Mouse (Mus musculus): ENCODE data around the gene Zfp992.
"Not testable (repeated sequence)": the region's sequence is repeated elsewhere in the genome, so short reads cannot be mapped to it uniquely, and the experiment has no call there.

The Zfp992 gene

DNA sequence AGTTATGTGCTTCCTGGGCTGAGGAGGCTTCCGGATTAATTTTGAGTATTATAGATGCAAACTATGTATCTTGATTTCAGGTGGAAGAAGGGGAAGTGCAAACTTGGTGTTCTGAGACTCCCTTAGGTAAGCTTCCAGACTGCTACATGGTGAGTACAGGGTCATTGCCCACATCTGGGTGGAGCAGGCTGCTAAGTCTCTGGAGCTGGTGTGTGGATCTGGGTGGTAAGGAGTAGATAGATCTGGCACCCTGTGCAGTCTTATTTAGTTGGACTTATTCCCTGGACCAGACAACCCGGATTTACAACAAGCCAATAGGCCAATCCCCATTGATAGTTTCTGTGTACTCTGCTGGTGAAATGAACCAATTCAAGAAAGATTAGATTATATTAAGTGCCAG, at the start of gene Zfp992:
TSS of gene Zfp992 (plus strand) at position 74 of the 400 bp plus-strand sequence.
- DNase-seq, result not testable (repeated sequence)

DNA sequence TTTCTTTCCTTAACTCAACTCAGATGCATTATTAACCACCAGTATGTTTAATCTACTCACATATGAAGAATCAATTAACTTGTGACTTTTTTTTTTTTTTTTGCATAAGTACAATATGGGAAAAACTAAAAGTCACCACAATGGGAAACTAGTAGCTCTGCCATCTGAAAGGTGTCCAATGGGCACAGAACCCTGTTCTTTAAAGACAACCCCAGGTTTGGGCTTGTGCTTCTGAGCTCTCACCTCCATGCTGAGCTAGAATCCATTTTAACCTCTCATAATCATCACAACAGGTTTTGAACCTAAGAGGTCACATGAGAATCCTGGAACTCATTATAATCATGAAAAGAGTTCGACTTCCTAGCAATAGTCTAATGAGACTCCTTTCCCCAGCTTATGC, 19.4 kb upstream of the Zfp992 start:
- not testable (repeated sequence) for DNase-seq

DNA sequence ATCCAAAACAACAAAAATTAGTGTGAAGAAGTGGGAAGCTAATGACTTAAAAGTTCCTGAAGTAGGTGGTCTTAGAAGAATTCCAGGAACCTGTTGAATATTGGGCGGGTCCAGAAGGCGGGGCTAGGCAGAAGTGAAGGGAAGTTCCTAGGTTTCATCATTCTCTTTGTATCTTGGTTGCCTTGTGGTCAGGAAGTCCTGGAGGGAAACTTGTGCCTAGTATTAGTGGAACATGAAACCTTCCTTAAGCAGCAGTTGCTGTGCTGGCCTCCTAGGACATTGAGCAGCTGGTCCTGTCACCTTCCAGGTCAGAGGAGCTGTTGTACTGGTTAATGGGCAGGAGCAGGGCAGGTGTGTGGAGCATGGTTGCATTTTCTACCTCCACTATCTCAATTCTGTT, 17.9 kb upstream of the Zfp992 start:
- not testable (repeated sequence) for DNase-seq

DNA sequence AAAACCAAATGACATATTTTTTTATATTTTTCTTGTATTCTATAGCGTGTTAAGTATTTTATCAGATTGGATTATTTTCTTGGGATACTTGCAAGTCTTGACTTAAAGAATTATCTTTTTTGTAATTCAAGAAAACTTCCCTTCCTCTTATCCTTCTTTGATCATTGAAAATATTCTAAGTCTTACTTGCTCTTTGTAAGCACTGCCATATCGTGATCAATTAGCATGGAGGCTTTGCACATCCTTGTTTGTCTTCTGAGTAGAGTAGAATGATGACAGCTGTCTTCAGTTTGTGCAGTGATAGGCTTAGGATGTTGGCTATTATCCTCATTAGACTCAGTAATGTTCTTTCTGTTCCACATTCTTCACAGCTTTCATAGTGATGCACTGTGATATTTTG, 13.3 kb upstream of the Zfp992 start:
- not testable (repeated sequence) for DNase-seq

DNA sequence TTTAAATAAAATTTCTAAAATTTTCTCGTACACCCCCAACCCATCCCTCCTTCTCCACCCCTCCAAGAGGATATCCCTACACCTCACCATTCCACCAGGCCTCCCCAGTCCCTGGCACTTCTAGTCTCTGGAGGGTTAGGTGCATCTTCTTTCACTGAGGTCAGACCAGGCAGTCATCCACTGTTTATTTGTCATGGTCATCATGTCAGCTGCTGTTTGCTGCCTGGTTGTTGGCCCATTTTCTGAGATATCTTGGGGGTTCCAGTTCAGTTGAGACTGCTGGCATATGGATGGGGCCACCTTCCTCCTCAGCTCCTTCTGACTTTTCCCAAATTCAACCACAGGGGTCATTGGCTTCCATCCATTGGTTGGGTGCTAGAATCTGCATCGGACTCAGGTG, 11.6 kb upstream of the Zfp992 start:
- DNase-seq, result not testable (repeated sequence)

DNA sequence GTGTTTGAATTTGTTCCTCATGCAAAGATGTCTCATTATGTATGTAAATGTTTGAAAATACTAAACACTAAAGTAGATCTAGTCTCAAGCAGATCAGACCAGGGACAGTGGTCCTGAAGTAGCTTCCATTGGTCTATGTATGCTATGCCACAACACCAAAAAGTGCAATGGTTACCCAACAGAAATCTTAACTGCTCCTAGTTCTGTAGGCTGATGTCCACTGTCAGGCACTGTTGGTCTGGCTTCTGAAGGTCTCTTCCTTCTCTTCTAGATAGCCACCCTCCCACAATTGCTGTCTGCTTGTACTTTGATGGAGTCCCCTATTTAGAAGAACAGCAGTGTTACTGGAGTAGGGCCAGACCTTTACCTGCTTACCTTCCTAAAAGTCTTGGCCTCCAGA, 4.5 kb upstream of the Zfp992 start:
- not testable (repeated sequence) for DNase-seq

DNA sequence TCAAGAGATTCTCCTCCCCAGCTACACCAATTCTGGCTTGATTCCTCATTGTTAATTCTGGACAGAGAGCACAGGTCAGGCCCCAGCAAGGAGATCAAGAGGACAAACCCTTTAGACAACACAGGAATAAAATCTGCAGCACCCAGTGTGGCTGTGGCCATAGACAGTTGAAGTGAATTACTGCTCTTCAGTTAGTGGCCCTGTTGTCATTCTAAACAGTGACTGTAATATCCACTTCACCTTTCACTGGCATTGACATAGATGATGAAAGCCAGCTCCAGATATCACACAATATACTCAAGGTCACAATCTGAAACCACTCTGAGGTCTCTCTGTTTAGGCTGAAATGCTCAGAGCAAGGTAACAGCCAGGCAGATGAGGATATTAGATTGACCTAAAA, 3.7 kb upstream of the Zfp992 start:
- not testable (repeated sequence) for DNase-seq

DNA sequence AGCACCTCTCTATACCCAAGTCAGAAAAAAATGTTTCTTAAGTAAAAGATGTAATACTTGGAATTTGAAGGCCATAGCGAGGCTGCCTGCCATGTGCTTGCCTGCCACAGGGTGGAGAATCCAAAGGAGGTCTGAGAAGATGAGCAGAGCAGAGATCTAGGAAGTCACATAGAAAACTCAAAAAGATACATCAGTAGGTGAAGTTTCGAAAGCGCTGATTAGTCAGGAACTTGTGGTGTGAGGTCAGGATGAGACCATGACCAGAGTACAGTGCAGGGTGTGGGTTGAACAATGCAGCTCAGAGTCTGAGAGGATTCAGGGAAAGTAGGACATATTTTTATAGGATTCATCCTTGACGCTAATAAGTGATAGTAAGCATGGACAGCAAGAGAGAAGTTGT, 2.7 kb upstream of the Zfp992 start:
- DNase-seq, result not testable (repeated sequence)

DNA sequence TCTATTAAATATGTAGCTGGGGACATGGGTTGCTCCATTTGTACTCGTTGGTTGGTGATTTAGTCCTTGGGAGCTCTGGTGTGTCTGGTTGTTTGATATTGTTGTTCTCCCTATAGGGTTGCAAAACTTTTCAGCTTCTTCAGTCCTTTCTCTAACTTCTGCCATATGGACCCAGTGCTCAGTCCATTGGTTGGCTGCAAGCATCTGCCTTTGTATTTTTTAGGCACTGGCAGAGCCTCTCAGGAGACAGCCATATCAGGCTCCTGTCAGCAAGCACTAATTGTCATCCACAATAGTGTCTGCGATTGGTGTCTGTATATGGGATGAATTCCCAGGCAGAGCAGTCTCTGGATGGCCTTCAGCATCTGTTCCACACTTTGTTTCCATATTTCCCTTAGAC, 1.8 kb upstream of the Zfp992 start:
- DNase-seq, result not testable (repeated sequence)

DNA sequence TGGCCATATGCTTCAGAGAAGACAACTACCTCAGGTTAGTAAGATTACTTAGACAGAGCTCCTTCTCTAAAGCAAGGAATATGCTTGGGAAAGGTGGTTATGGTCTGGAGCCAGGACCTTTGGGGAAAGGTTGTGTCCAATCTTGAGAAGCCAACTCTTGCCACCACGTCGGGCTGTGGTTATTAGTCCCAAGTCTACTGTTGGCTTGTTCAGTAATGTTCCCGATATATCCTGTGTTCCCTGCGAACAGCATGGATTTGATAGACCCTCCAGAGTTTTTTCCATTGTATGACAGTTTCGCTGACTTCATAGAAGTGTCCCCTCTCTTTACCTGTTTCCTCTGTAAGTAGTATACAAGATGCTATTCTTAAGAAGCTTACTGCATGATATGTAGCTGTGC, 888 bp downstream of the Zfp992 start:
- DNase-seq, result not testable (repeated sequence)

DNA sequence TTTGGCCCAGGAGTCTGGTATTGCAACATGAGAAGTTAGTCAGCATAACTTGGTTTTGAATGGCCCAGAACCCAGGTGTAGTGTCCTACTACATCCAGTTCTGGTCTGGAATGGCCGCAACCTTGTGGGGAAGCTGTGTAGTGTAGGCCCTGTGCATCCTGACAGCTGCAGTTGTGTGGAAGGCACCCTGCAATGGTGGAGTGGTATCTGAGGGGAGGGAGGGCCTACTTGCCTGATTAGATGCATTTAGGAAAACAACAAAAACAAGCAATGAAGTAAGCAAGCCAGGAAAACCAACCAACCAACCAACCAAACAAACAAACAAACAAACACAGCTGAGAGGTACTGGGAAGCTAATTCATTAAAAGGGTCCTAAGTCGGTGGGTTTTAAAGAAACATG, 3.8 kb downstream of the Zfp992 start:
- DNase-seq, result not testable (repeated sequence)

DNA sequence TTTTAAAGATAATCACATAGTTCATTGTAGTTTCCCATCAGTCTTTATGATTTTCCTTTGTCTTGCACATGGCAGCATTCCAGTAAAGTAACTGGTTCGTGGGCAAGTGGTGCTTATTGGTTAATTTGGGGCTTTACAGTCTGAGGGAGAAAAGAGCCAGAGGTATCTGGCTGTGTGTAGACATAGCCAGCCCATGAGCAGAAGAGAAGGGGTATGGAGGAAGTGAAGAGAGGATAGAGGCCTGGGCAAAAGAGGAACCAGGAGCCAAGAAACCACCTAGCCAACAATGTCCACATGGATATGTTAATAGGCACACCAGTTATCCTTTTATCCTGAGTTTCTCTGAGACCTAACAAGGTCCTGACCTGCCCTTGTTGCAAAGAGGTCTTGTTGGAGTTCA, 5.3 kb downstream of the Zfp992 start:
- DNase-seq, result not testable (repeated sequence)

DNA sequence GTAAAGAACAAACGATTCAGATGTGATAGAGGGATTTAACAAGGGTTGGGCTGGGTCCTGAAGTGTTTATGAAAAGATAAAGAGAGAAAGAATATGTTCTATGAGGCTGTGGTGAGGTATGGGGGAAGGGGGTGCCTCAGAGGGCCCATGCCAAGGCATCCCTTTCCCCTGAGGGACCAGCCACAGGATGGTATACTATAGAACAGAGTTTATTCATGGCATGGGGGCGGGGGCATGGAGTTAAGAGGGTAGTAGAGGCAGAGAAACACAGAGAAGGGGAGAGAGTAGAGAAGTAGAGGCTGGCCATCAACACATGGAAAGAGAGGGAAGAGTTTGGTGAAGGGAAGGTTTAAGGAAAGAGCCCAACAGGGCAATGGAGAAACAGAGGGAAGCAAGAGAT, 6.1 kb downstream of the Zfp992 start:
- DNase-seq, result no peak

DNA sequence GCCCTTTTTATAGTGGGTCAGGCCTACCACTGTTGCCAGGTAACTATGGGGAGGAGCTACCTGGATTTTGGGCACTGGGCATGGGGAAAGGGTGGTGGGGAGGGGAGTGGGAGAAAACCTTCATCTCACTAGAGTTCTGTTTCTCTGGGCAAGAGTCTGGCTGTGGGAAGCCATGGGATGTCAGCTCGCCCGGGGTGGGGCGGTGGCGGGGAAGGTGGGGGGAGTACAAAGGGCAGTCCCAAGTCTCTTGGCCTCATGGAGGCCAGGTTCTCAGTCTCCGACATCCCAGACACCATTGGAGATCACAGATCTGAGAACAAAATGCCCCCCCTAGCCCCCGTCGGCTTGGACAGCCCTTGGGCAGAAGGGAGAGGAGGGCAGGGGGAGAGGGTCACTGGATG, 6.5 kb downstream of the Zfp992 start:
- DNase-seq, result no peak

DNA sequence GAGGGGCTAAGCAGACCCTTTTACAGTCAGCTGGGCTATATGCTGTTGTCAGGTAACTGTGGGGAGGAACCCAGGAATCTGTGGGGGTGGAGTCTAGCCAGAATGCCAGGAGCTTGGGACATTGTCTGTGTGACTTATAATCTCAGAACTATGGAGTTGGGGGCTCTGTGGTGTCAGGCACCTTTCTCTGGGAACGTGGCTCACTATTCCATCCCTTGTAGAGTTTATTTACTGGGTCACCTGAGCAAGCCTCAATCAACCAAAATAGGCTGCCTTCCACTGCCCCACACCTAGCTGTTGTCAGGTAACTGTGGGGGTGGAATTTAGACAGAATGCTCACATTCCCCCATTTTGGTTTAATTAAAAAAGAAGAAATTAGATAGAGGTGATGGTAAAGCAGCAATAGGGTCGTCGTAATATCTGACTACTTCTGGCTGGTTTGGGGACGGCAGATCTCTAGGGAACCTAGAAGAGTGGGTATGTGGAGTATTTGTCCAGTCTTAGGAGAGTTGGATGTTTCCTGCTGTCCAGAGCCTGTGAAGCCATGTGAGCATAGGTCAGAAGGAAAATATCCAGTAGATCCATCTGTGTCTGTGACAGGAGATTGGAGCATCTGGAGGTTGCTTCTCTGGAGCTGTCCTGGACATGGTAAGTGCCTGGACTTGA, 7.4 kb downstream of the Zfp992 start:
- no peak for DNase-seq

DNA sequence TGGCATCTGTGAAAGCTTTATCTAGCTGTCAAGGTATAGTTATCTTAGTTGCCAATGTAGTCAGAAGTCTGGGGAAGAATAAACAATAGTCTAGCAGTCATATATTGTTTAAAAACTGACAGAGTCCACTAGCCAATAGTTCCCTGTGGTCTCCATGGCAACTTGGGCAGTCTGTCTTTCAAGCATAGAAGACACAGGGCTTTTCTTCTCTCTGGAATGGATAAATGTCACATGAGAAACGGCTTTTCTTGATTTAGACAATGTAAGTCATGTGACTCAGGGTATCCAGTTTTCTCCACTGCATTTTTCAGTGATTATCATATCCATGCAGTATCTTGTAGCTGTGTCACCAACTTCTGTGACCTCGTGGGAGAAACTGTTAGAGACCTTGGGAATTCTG, 8.3 kb downstream of the Zfp992 start:
- DNase-seq, result no peak

DNA sequence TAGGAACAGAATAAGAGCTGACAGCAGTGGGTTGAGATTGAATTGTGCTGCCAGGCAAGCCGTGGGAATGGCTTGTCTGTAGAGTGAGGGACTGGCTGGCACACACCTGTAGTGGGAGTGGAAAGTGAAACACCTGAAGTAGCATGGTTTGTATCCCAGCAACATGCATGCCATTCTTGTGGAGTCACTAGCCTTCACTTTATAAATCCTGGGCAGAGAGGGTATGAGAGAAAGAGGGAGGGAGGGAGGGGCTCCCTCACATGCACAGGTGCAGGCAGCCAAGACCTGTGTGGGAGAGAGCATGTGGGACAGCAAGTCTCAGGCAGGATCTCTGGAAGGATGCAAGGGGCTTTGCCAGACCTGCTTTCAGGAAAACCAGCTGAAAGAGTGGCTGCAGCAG, 8.9 kb downstream of the Zfp992 start:
- no peak for DNase-seq

DNA sequence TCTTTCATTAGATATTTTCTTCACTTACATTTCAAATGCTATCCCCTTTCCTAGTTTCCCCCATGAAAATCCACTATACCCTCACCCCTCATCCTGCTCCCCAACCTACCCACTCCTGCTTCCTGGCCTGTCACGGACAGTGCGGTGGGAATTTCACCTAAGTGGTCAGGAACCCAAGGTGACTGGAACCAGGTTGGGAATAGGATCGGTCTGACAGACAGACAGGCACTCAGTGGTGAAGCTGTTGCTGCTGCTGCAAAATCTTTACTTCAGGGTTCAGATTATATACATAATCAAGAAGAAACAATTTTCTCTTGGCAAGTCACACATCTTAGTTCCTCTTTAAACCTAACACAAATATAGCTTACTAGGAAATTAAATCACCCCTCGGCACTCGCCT, 11.0 kb downstream of the Zfp992 start:
- DNase-seq, result not testable (repeated sequence)

DNA sequence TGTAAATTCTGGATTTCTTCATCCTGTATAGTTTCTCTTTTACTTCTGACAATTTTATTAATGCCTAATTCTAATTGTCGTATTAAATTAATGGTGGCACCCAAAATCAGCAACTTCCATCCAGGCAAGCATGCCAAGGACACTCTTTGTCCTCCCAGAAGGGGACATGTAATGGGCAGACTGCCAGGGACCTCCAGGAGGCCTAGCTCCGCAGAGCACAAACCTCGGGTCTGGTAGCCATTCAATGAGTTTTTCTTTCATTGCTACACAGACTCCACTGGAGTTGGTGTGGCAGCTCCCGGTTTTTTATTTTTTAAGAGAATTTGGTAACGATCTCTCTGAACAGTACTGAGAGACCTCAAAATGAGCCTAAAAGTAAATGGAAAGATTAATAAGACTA, 11.9 kb downstream of the Zfp992 start:
- DNase-seq, result not testable (repeated sequence)

DNA sequence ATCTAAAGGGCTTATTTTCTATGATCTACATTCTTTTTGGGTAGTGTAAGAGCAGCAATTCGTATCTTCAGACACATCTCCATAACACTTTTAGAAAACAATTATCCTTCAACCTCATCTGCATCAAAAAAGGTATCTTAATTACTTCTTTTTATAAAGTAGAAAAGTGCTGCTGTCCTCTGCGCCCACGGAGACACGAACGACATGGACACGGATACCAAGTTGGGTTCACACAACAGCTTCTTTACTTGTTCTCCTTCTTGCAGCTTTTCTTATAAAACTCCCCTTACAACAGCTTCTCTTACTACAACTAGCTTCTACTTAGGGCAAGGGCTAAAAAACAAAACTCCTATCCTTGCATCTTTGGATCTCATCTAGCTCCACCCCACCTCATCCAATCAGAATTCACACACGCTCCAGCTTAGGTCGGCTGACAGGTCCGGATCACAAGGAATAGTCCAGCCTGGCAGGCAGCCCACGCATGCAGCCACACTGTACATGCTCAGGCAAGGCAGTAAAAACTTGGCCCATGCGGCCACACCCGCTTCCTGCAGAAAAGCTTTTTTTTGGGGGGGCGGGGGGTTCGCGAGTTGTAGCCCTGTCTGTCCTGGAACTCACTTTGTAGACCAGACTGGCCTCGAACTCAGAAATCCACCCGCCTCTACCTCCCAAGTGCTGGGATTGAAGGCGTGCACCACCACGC, 15.0 kb downstream of the Zfp992 start:
- not testable (repeated sequence) for DNase-seq

DNA sequence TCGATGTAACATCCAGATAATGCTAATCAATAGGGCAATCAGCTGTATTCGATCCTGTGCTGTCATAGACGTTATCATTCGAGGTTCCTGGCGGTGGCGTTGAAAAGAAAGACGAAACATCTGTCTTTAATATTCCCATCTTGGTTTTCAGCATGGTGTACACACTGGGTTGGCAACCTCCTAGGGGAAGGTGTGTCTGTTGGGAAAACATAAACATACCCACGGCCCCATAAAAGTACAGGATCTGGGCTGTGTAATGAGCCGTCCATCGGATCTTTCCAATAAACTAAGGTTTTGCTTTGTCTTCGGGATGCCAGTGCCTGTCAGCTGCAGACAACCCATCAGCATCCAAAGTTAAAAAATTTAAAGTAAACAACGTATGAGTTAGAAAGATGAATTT, 21.2 kb downstream of the Zfp992 start:
- DNase-seq, result not testable (repeated sequence)

DNA sequence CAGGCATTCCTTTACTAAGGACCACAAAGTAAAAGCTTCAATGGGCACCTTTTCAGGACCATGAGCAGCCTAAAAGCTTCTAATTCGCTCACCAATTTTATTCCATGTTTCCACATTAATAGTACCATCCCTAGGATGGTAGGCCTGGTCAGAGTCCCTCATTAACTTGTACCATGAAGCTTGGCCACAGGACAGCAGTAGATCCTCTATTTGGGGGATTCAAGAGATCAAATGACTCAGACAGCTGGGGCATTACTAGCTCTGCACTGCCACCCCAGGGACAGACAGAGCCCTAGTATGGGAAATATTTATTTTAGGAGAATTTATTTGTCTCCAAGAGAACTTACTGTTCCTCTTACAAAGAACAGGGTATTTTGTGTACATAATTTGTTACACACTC, 25.4 kb downstream of the Zfp992 start:
- DNase-seq, result not testable (repeated sequence)

DNA sequence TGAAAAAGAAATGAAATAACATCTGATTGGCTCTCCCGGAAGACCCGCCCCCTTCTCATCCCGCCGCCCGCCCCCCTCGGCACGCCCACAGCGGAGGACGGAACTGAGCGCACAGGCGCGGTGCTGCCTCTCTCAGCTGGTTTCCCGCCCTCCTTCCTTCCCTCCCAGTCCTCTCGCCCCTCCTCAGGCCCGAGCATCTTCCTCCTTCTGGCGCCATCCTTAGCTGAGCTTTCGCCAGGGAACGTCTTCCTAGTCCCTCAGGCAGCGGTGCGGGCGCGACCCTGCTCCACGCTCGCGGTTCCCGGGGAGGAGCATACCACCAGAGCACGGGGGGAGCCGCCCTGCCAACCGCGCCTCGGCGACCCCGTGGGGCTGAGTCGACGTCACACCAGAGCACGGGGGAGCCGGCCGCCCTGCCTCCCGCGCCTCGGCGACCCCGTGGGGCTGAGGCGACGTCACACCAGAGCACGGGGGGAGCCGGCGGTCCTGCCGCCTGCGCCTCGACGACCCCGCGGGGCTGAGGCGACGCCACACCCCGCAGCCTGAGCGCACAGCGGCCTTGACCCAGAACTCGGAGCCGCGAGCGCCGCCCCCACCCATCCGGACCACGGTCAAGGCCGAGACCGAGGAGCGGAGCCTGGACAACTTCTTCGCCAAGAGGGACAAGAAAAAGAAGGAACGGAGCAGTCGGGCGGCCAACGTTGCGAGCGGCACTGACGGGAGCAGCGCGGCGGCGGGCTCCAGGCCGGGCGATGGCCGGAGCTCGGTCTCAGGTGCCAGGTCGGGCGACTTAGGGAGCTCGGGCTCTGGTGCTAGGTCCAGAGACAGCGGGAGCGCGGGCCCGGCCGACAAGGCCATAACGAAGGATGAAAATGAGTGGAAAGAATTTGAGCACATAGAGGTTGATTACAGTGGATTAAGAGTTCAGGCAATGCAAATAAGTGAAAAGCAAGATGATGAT, 26.2 kb downstream of the Zfp992 start:
- not testable (repeated sequence) for DNase-seq
